Mouse (Mus musculus) ES-Bruce4 (cell line): ENCODE data around the gene Mgat1.

Source experiments
- CTCF ChIP-seq: IDR thresholded peaks from one replicate; pipeline ENCODE4 v1.8.1; 2011; ENCODE audit warnings: low read depth, low read length
- EP300 ChIP-seq: IDR thresholded peaks from 2 replicates; pipeline ENCODE4 v1.6.1; 2011; ENCODE audit warnings: low read depth, low read length; ENCODE audit not compliant: insufficient read depth
- POLR2A ChIP-seq: IDR thresholded peaks from one replicate; pipeline ENCODE4 v1.8.1; 2011; ENCODE audit warnings: low read length; ENCODE audit not compliant: insufficient read depth

DNA sequence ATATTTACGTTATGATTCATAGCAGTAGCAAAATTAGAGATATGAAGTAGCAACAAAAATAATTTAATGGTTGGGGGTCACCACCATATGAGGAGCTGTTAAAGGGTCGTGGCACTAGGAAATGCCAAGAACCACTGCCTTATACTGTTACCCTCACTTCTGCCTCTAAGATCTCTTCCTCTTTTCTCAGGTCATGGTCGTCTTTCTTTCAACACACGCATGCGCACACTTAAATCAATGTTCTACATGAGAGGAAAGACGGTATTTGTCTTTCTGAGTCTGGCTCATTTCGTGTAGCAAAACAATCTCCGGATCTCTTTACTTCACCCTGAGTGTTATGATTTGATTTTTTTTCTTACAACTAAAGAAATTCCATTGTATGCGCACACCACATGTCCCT, 25.8 kb downstream of the Mgat1 start:
- TF ChIP-seq CTCF = no peak
- TF ChIP-seq POLR2A = no peak
- TF ChIP-seq EP300 = no peak
